Mouse (Mus musculus) left cerebral cortex, postnatal 4 days (tissue): ENCODE measurements around the gene Nprl3. TPM values are rescaled to one million over a fixed set of nuclear protein-coding genes. Genes with fewer than 3 reads are reported as not detected.

Source experiments
- DNase-seq: peaks from one replicate; pipeline ENCODE4 v3.0.0-alpha.2; 2022
- intact Hi-C: fragments of 180-260 bp; cut with DNase I; formaldehyde crosslinking; loops from one replicate; pipeline ENCODE4 v1.15.1; 2025
- total RNA-seq, 2 experiments: library from RNA; stranded (reverse); gene quantifications; 2 replicates each; pipeline ENCODE4 v1.2.3; 2021

Gene Nprl3
- total RNA-seq, 2 experiments from 2014 or later: 51.0 to 57.6 TPM

- intact Hi-C loops: no loop called here
- DNase-seq: no peak
Observed at GRCm38 (mm10) chr11:32227041-32227440, 40.5 kb downstream of the Nprl3 start.

- peak; percentile 90 for DNase-seq
- intact Hi-C loops: no loop called here
Observed at GRCm38 (mm10) chr11:32226124-32226871, 41.2 kb downstream of the Nprl3 start, which contains the start of gene Mpg. Gene Mpg (plus strand): TSS chr11:32226505.

GRCm38 (mm10) chr11:32225222-32226104 lies 42.0 kb downstream of the Nprl3 start:
- no peak for DNase-seq
- intact Hi-C loops: no loop called here

- intact Hi-C loops: no loop called here
- peak; percentile 80 for DNase-seq
Observed at GRCm38 (mm10) chr11:32224468-32225139, 42.9 kb downstream of the Nprl3 start.

- intact Hi-C loops: no loop called here
Observed at GRCm38 (mm10) chr11:32223297-32223967, 44.1 kb downstream of the Nprl3 start.

GRCm38 (mm10) chr11:32222570-32223194 lies 44.8 kb downstream of the Nprl3 start:
- intact Hi-C loops: no loop called here
- DNase-seq: no peak

More at GRCm38 (mm10) chr11:32223297-32223967, 44.1 kb downstream of the Nprl3 start:
- no peak for DNase-seq

GRCm38 (mm10) chr11:32221951-32222409 lies 45.5 kb downstream of the Nprl3 start, which contains the start of gene Rhbdf1:
Gene Rhbdf1 (minus strand): TSS chr11:32222300.
- DNase-seq: no peak
- intact Hi-C loops: no loop called here

GRCm38 (mm10) chr11:32221225-32221950 lies 46.1 kb downstream of the Nprl3 start:
- intact Hi-C loops: no loop called here
- no peak for DNase-seq

GRCm38 (mm10) chr11:32220607-32221224 lies 46.8 kb downstream of the Nprl3 start:
- DNase-seq: no peak
- intact Hi-C loops: no loop called here

GRCm38 (mm10) chr11:32219287-32219686 lies 48.2 kb downstream of the Nprl3 start:
- no peak for DNase-seq
- intact Hi-C loops: loop anchor here (10.0 kb wide), 1 partner anchor 106 kb away; no protein-coding TSS in a partner anchor

- DNase-seq: no peak
- intact Hi-C loops: loop anchor here (10.0 kb wide), 1 partner anchor 106 kb away; no protein-coding TSS in a partner anchor
Observed at GRCm38 (mm10) chr11:32218501-32219050, 48.9 kb downstream of the Nprl3 start.

GRCm38 (mm10) chr11:32216851-32217250 lies 50.7 kb downstream of the Nprl3 start:
- peak; percentile 78 for DNase-seq
- intact Hi-C loops: loop anchor here (10.0 kb wide), 1 partner anchor 108 kb away; no protein-coding TSS in a partner anchor

- no peak for DNase-seq
- intact Hi-C loops: loop anchor here (10.0 kb wide), 1 partner anchor 109 kb away; no protein-coding TSS in a partner anchor
Observed at GRCm38 (mm10) chr11:32215372-32216162, 51.9 kb downstream of the Nprl3 start.

- intact Hi-C loops: loop anchor here (10.0 kb wide), 1 partner anchor 114 kb away; no protein-coding TSS in a partner anchor
- DNase-seq: no peak
Observed at GRCm38 (mm10) chr11:32210623-32211022, 56.9 kb downstream of the Nprl3 start.

- DNase-seq: peak; percentile 95
- intact Hi-C loops: no loop called here
Observed at GRCm38 (mm10) chr11:32205058-32205873, 62.2 kb downstream of the Nprl3 start, which contains the start of gene Snrnp25. Gene Snrnp25 (plus strand): TSS chr11:32205415.
